Mouse (Mus musculus) stomach, postnatal 0 days (tissue): Measurements from ENCODE around the gene Cpvl. TPM values are rescaled to one million over a fixed set of nuclear protein-coding genes. Genes with fewer than 3 reads are reported as not detected.

ENCODE experiments used
- ATAC-seq: fragments of 200-750 bp; cut with Nextera tagmentation; 2 replicates; pipeline ENCODE4 v1.8.0; 2017; ENCODE audit not compliant: low FRiP score, low TSS enrichment
- DNase-seq: peaks from one replicate; pipeline ENCODE4 v3.0.0-alpha.2; 2016; ENCODE audit warnings: low spot score
- H3K27ac ChIP-seq: fragments of 300-500 bp; sonication (generic); replicated peaks from 2 replicates; pipeline ENCODE4 v1.5.1; 2014; ENCODE audit warnings: mild to moderate bottlenecking, control low read depth
- H3K27me3 ChIP-seq: fragments of 300-500 bp; sonication (generic); 2 replicates; pipeline ENCODE4 v1.6.1; 2014; ENCODE audit warnings: low read length; ENCODE audit not compliant: control insufficient read depth, insufficient read depth
- H3K36me3 ChIP-seq: fragments of 300-500 bp; sonication (generic); 2 replicates; pipeline ENCODE4 v1.6.1; 2014; ENCODE audit warnings: low read length, mixed read lengths; ENCODE audit not compliant: control insufficient read depth, insufficient read depth
- H3K4me1 ChIP-seq: fragments of 300-500 bp; sonication (generic); replicated peaks from 2 replicates; pipeline ENCODE4 v1.6.1; 2014; ENCODE audit warnings: antibody characterized with exemption; ENCODE audit not compliant: control insufficient read depth, insufficient read depth
- H3K4me2 ChIP-seq: fragments of 300-500 bp; sonication (generic); replicated peaks from 2 replicates; pipeline ENCODE4 v1.6.1; 2014; ENCODE audit warnings: low read depth, mild to moderate bottlenecking, control low read depth, moderate library complexity
- H3K4me3 ChIP-seq: fragments of 300-500 bp; sonication (generic); 2 replicates; pipeline ENCODE4 v1.5.1; 2014; ENCODE audit warnings: low read depth, low read length, control low read depth
- H3K9ac ChIP-seq: fragments of 300-500 bp; sonication (generic); 2 replicates; pipeline ENCODE4 v1.6.1; 2014; ENCODE audit warnings: mild to moderate bottlenecking, low read length, control low read depth, mixed read lengths
- H3K9me3 ChIP-seq: fragments of 300-500 bp; sonication (generic); 2 replicates; pipeline ENCODE4 v1.6.1; 2016; ENCODE audit warnings: low read length; ENCODE audit not compliant: control insufficient read depth
- CTCF ChIP-seq: IDR thresholded peaks from 2 replicates; pipeline ENCODE4 v1.5.1; 2016; ENCODE audit warnings: antibody characterized with exemption, low read depth, mild to moderate bottlenecking, moderate library complexity
- EP300 ChIP-seq: optimal IDR thresholded peaks from 2 replicates; pipeline ENCODE3; 2016; ENCODE audit warnings: antibody characterized with exemption
- WGBS: fragments of 180-500 bp; shearing (Covaris S2); extraction: QIAGEN DNeasy Blood & Tissue Kit; methylation state at CpG from one replicate; pipeline ENCODE4 v1.1.7; 2014; 5-methylcytosine and 5-hydroxymethylcytosine counted together
- polyA plus RNA-seq: library from polyadenylated mRNA; unstranded; fragments of >200 nt; fragmentation: Nextera tagmentation; extraction: Ambion mirVana; gene quantifications from 2 replicates; pipeline ENCODE4 v1.2.1, GENCODE M21; 2015

The Cpvl gene
- polyA plus RNA-seq, 1 experiment from 2014 or later = 0.06 TPM

- no peak overlapping the region for H3K9ac ChIP-seq
- no peaks in the 10 kb centered on the region for H3K27me3 ChIP-seq
- no peak for TF ChIP-seq EP300
- no peak for TF ChIP-seq CTCF
- ATAC-seq (no peak), DNase-seq (no peak)
- no peak overlapping the region for H3K4me3 ChIP-seq
- no peaks in the 10 kb centered on the region for H3K4me1 ChIP-seq
- H3K36me3 ChIP-seq = no peaks in the 10 kb centered on the region
- WGBS = 66% methylated on average over 8 of the region's 8 CpGs
- no peak overlapping the region for H3K4me2 ChIP-seq
- H3K9me3 ChIP-seq = no peaks in the 10 kb centered on the region
- H3K27ac ChIP-seq = no peak overlapping the region
These were observed 53.3 kb downstream of the Cpvl start for GRCm38 (mm10) chr6:53925192-53925591.

DNA sequence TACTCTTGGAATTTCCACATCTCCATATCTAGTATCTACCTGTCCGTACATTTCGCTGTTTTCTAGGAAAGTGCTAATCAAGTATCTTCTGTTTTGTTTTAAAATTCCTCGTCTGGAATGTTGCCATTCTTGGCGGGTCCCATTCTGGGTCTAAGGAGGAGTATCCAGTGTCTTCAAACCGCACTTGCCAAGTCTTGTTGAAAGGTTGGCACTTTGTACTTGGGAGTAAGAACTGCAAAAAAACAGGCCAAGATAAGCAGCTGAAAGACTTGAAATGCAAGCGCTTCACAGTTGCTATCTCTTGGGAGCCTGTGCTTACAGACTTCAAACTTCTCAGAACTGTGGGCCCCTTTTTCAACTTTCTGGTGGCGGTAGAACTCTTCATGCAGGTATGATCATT lies 58.4 kb downstream of the Cpvl start:
- 77% methylated on average over 7 of the region's 7 CpGs for WGBS
- TF ChIP-seq CTCF (no peak), EP300 (no peak)
- no peak for DNase-seq

DNA sequence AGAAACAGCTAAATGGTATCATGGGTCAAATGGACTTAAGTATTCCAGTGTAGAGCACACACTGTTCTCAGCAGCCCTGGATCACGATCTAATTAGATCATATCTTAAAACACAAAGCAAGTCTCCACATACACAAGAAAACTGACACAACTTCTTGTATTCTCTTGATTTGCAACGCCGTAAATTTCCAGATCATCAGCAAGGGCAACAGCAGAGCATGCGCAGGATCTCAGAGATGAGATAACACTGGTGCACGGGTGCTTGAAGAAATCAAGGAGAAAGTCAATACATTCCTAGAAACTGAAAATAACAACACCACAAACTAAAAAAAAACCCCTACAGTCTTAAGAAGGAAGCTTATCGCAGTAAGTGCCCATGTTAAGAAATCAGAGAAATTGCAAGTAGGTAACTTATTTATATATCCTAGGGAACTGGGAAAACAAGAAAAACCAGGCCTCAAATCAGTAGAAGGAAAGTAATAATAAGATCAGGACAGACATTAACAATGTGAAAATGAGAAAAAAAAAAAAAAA lies 61.4 kb downstream of the Cpvl start:
- 87% methylated on average over 6 of the region's 6 CpGs for WGBS
- no peak for TF ChIP-seq CTCF
- no peak for TF ChIP-seq EP300

More for the DNA sequence above, 58.4 kb downstream of the Cpvl start:
- no peaks in the 10 kb centered on the region for H3K36me3 ChIP-seq
- H3K4me2 ChIP-seq = no peak overlapping the region
- H3K27ac ChIP-seq = no peak overlapping the region
- H3K9me3 ChIP-seq = no peaks in the 10 kb centered on the region
- no peak overlapping the region for H3K4me3 ChIP-seq
- H3K9ac ChIP-seq = no peak overlapping the region
- no peaks in the 10 kb centered on the region for H3K4me1 ChIP-seq
- no peaks in the 10 kb centered on the region for H3K27me3 ChIP-seq
- no peak for ATAC-seq

GRCm38 (mm10) chr6:53915347-53915746 lies 63.1 kb downstream of the Cpvl start:
- no peaks in the 10 kb centered on the region for H3K4me1 ChIP-seq
- no peak for TF ChIP-seq EP300
- TF ChIP-seq CTCF = no peak
- WGBS = 93% methylated on average over 3 of the region's 3 CpGs
- no peaks in the 10 kb centered on the region for H3K27me3 ChIP-seq
- H3K4me2 ChIP-seq = no peak overlapping the region
- H3K9ac ChIP-seq = no peak overlapping the region
- DNase-seq (no peak), ATAC-seq (no peak)
- H3K4me3 ChIP-seq = no peak overlapping the region
- no peaks in the 10 kb centered on the region for H3K36me3 ChIP-seq
- H3K27ac ChIP-seq = no peak overlapping the region
- H3K9me3 ChIP-seq = no peaks in the 10 kb centered on the region

More for the DNA sequence above, 61.4 kb downstream of the Cpvl start:
- Histone ChIP-seq H3K36me3 (no peaks in the 10 kb centered on the region), H3K9me3 (no peaks in the 10 kb centered on the region), H3K27me3 (no peaks in the 10 kb centered on the region), H3K27ac (no peak overlapping the region), H3K4me1 (no peaks in the 10 kb centered on the region), H3K4me3 (no peak overlapping the region), H3K4me2 (no peak overlapping the region), H3K9ac (no peak overlapping the region)
- ATAC-seq (no peak), DNase-seq (no peak)

DNA sequence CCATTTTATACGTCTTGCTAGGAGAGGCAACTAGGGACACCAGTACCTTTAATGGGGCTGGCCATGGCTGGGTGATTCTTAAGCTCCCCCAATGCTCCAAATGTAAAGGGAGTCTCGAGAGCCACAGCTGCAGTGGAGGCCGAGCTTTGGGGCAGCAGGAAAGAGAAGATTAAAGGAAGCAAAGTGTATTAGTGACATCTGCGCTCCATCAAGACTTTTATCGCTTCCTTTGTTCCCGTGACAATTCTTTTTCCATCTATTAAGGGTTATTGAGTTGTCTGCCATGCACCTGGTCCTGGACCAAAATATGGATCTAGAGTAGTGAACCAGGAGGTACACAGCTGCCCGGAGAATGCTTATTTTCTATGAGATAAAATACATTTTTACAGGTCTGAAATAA lies 65.3 kb downstream of the Cpvl start:
- no peaks in the 10 kb centered on the region for H3K27me3 ChIP-seq
- H3K4me2 ChIP-seq = no peak overlapping the region
- DNase-seq = no peak
- ATAC-seq = no peak
- no peak overlapping the region for H3K9ac ChIP-seq
- no peaks in the 10 kb centered on the region for H3K36me3 ChIP-seq
- no peak overlapping the region for H3K27ac ChIP-seq
- no peaks in the 10 kb centered on the region for H3K9me3 ChIP-seq
- TF ChIP-seq CTCF (no peak), EP300 (no peak)
- 55% methylated on average over 7 of the region's 7 CpGs for WGBS
- H3K4me1 ChIP-seq = no peaks in the 10 kb centered on the region
- H3K4me3 ChIP-seq = no peak overlapping the region

DNA sequence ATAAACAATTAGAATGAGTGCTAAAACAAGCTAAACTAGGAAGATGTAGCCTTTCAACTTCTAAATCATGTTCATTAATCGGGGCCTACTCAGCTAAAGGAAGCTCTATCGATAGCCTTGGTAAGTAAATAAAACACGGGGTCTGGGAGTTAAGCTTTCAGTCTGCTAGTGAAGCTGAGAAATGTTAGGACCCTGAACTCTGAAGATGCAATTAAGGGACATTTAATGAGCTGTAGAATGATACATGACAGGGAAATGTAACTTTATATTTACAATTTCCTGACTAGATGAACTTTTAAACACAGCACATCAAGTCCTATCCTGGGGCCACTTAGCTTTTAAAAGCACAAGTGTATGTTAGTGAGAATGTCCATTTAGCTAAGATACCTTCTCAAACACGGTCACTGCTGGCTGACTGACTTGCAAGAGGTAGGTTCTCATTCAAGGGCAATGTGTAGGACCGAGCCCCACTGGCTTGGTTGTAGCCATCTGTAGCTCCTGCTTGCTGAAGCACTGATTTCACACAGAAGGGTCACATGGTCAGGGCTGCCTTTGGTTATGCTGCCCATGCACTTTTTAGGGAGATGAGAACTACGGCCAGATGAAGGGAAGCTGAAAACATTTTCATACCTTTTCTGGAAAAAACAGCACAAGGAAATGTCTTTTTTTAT lies 66.2 kb downstream of the Cpvl start:
- ATAC-seq = no peak
- TF ChIP-seq CTCF = no peak
- no peak for TF ChIP-seq EP300
- Histone ChIP-seq H3K4me3 (no peak overlapping the region), H3K36me3 (no peaks in the 10 kb centered on the region), H3K4me1 (no peaks in the 10 kb centered on the region), H3K27ac (no peak overlapping the region), H3K4me2 (no peak overlapping the region), H3K9ac (no peak overlapping the region), H3K27me3 (no peaks in the 10 kb centered on the region), H3K9me3 (no peaks in the 10 kb centered on the region)
- no peak for DNase-seq
- 55% methylated on average over 6 of the region's 6 CpGs for WGBS
